Mouse (Mus musculus) lung, postnatal 0 days (tissue): ENCODE data around the gene Zfp523. TPM values are rescaled to one million over a fixed set of nuclear protein-coding genes. Genes with fewer than 3 reads are reported as not detected.

ENCODE experiments used
- ATAC-seq: fragments of 200-750 bp; cut with Nextera tagmentation; 2 replicates; pipeline ENCODE4 v1.8.0; 2017; ENCODE audit warnings: moderate library complexity
- DNase-seq: peaks from one replicate; pipeline ENCODE4 v3.0.0-alpha.2; 2016; ENCODE audit warnings: low spot score
- H3K27ac ChIP-seq: fragments of 300-500 bp; sonication (generic); 2 replicates; pipeline ENCODE4 v1.5.1; 2014; ENCODE audit warnings: antibody characterized with exemption, mild to moderate bottlenecking, low read length, mixed read lengths
- H3K27me3 ChIP-seq: fragments of 300-500 bp; sonication (generic); replicated peaks from 2 replicates; pipeline ENCODE4 v1.6.1; 2014; ENCODE audit warnings: low read length, mixed read lengths; ENCODE audit not compliant: insufficient read depth
- H3K36me3 ChIP-seq: fragments of 300-500 bp; sonication (generic); 2 replicates; pipeline ENCODE4 v1.6.1; 2014; ENCODE audit warnings: low read length, mixed read lengths; ENCODE audit not compliant: insufficient read depth
- H3K4me1 ChIP-seq: fragments of 300-500 bp; sonication (generic); 2 replicates; pipeline ENCODE4 v1.6.1; 2014; ENCODE audit warnings: antibody characterized with exemption, low read depth, low read length, mixed read lengths; ENCODE audit not compliant: insufficient read depth
- H3K4me2 ChIP-seq: fragments of 300-500 bp; sonication (generic); replicated peaks from 2 replicates; pipeline ENCODE4 v1.6.1; 2014; ENCODE audit warnings: low read depth, mild to moderate bottlenecking, low read length, moderate library complexity, mixed read lengths
- H3K4me3 ChIP-seq: fragments of 300-500 bp; sonication (generic); 2 replicates; pipeline ENCODE4 v1.5.1; 2014; ENCODE audit warnings: low read depth, low read length
- H3K9ac ChIP-seq: fragments of 300-500 bp; sonication (generic); replicated peaks from 2 replicates; pipeline ENCODE4 v1.6.1; 2014; ENCODE audit warnings: low read depth, mild to moderate bottlenecking
- H3K9me3 ChIP-seq: fragments of 300-500 bp; sonication (generic); 2 replicates; pipeline ENCODE4 v1.6.1; 2016; ENCODE audit warnings: low read length, mixed read lengths
- CTCF ChIP-seq: IDR thresholded peaks from 2 replicates; pipeline ENCODE4 v1.5.1; 2016; ENCODE audit warnings: antibody characterized with exemption, mild to moderate bottlenecking
- EP300 ChIP-seq: IDR thresholded peaks from 2 replicates; pipeline ENCODE4 v1.6.1; 2016; ENCODE audit warnings: antibody characterized with exemption, mild to moderate bottlenecking, control low read depth
- WGBS: fragments of 180-500 bp; shearing (Covaris S2); extraction: QIAGEN DNeasy Blood & Tissue Kit; methylation state at CpG from one replicate; pipeline ENCODE4 v1.1.7; 2014; 5-methylcytosine and 5-hydroxymethylcytosine counted together
- polyA plus RNA-seq: library from polyadenylated mRNA; unstranded; fragments of >200 nt; fragmentation: Nextera tagmentation; extraction: Ambion mirVana; gene quantifications from 2 replicates; pipeline ENCODE4 v1.2.1, GENCODE M21; 2015

The Zfp523 gene
- polyA plus RNA-seq, 1 experiment from 2014 or later, result 20.2 TPM

GRCm38 (mm10) chr17:28153095-28153494, 23.8 kb upstream of the Zfp523 start:
- Histone ChIP-seq H3K27ac (no peak overlapping the region), H3K27me3 (no peaks in the 10 kb centered on the region), H3K4me2 (no peak overlapping the region), H3K9me3 (no peaks in the 10 kb centered on the region), H3K9ac (no peak overlapping the region), H3K4me1 (no peaks in the 10 kb centered on the region), H3K4me3 (no peak overlapping the region), H3K36me3 (no peaks in the 10 kb centered on the region)
- ATAC-seq, result no peak
- no peak for TF ChIP-seq CTCF
- no peak for TF ChIP-seq EP300
- DNase-seq, result no peak
- WGBS, result 74% methylated on average over 6 of the region's 6 CpGs

- H3K4me1 ChIP-seq, result no peaks in the 10 kb centered on the region
- DNase-seq, result no peak
- H3K4me3 ChIP-seq, result no peak overlapping the region
- ATAC-seq, result no peak
- no peaks in the 10 kb centered on the region for H3K36me3 ChIP-seq
- no peak overlapping the region for H3K27ac ChIP-seq
- H3K4me2 ChIP-seq, result no peak overlapping the region
- H3K27me3 ChIP-seq, result no peaks in the 10 kb centered on the region; the same call in 1 of the 2 replicates
- H3K9me3 ChIP-seq, result no peaks in the 10 kb centered on the region
- WGBS, result 80% methylated on average over 8 of the region's 8 CpGs
- H3K9ac ChIP-seq, result no peak overlapping the region
- TF ChIP-seq EP300, result no peak
- no peak for TF ChIP-seq CTCF
Measured at GRCm38 (mm10) chr17:28154970-28155369, 22.0 kb upstream of the Zfp523 start.

GRCm38 (mm10) chr17:28160361-28160760, 16.6 kb upstream of the Zfp523 start:
- Histone ChIP-seq H3K9ac (no peak overlapping the region), H3K27me3 (no peaks in the 10 kb centered on the region; the same call in 1 of the 2 replicates), H3K4me1 (no peaks in the 10 kb centered on the region), H3K27ac (no peak overlapping the region), H3K9me3 (no peaks in the 10 kb centered on the region), H3K36me3 (no peaks in the 10 kb centered on the region), H3K4me2 (no peak overlapping the region), H3K4me3 (no peak overlapping the region)
- WGBS, result 22% methylated on average over 10 of the region's 10 CpGs
- DNase-seq, result no peak
- no peak for ATAC-seq
- TF ChIP-seq EP300 (no peak), CTCF (no peak)

GRCm38 (mm10) chr17:28161310-28161881, 15.5 kb upstream of the Zfp523 start:
- no peaks in the 10 kb centered on the region for H3K36me3 ChIP-seq
- no peak for TF ChIP-seq EP300
- no peak for TF ChIP-seq CTCF
- DNase-seq (no peak), ATAC-seq (no peak)
- H3K27ac ChIP-seq, result no peak overlapping the region
- no peaks in the 10 kb centered on the region for H3K9me3 ChIP-seq
- H3K4me2 ChIP-seq, result no peak overlapping the region
- H3K27me3 ChIP-seq, result no peaks in the 10 kb centered on the region; the same call in 1 of the 2 replicates
- H3K9ac ChIP-seq, result no peak overlapping the region
- H3K4me1 ChIP-seq, result no peaks in the 10 kb centered on the region
- WGBS, result 20% methylated on average over 11 of the region's 11 CpGs
- no peak overlapping the region for H3K4me3 ChIP-seq

GRCm38 (mm10) chr17:28163666-28164065, 13.3 kb upstream of the Zfp523 start:
- Histone ChIP-seq H3K27ac (no peak overlapping the region), H3K4me3 (no peak overlapping the region), H3K36me3 (no peaks in the 10 kb centered on the region; the same call in 1 of the 2 replicates), H3K4me1 (no peaks in the 10 kb centered on the region), H3K9ac (no peak overlapping the region), H3K4me2 (no peak overlapping the region), H3K9me3 (no peaks in the 10 kb centered on the region), H3K27me3 (no peaks in the 10 kb centered on the region; the same call in 1 of the 2 replicates)
- DNase-seq (peak; percentile 87), ATAC-seq (peak; percentile 75)
- TF ChIP-seq CTCF (peak; percentile 98), EP300 (no peak)
- WGBS, result 12% methylated on average over 6 of the region's 6 CpGs

- Histone ChIP-seq H3K9me3 (no peaks in the 10 kb centered on the region), H3K27me3 (no peaks in the 10 kb centered on the region), H3K4me2 (no peak overlapping the region), H3K36me3 (no peaks in the 10 kb centered on the region; the same call in 1 of the 2 replicates), H3K27ac (no peak overlapping the region), H3K9ac (no peak overlapping the region), H3K4me3 (no peak overlapping the region), H3K4me1 (peaks cover 14% of the 10 kb centered on the region; the same call in 1 of the 2 replicates)
- ATAC-seq (no peak), DNase-seq (peak; percentile 45)
- 87% methylated on average over 6 of the region's 6 CpGs for WGBS
- TF ChIP-seq EP300, result no peak
- TF ChIP-seq CTCF, result no peak
Measured at GRCm38 (mm10) chr17:28170460-28171305, 6.2 kb upstream of the Zfp523 start.
